Mouse (Mus musculus): ENCODE results near the gene Dhcr7. TPM values are rescaled to one million over a fixed set of nuclear protein-coding genes. Genes with fewer than 3 reads are reported as not detected.

The Dhcr7 gene
- polyA plus RNA-seq, 1 experiment from 2014 or later = 47.9 TPM

GRCm38 (mm10) chr7:143834972-143835371 is 12.0 kb downstream of the Dhcr7 start:
- Histone ChIP-seq H3K4me2 (no peak overlapping the region), H3K9me3 (replicated peaks) (no peaks in the 10 kb centered on the region), H3K4me1 (peaks cover 36% of the 10 kb centered on the region), H3K27me3 (replicated peaks) (no peaks in the 10 kb centered on the region), H3K4me3 (no peak overlapping the region), H3K36me3 (peaks cover 44% of the 10 kb centered on the region), H3K9ac (no peak overlapping the region), H3K27ac (no peak overlapping the region)
- no peak for ATAC-seq
- WGBS (ENCODE audit: insufficient replicate concordance) = 54% methylated on average over 3 of the region's 3 CpGs

GRCm38 (mm10) chr7:143837705-143838358 is 14.9 kb downstream of the Dhcr7 start:
- Histone ChIP-seq H3K27me3 (replicated peaks) (no peaks in the 10 kb centered on the region), H3K9me3 (replicated peaks) (no peaks in the 10 kb centered on the region), H3K4me2 (no peak overlapping the region), H3K4me1 (peaks cover 19% of the 10 kb centered on the region), H3K27ac (no peak overlapping the region), H3K9ac (no peak overlapping the region), H3K4me3 (no peak overlapping the region), H3K36me3 (peaks cover 66% of the 10 kb centered on the region)
- ATAC-seq = no peak
- WGBS (ENCODE audit: insufficient replicate concordance) = 85% methylated on average over 3 of the region's 3 CpGs

- Histone ChIP-seq H3K9ac (no peak overlapping the region), H3K4me2 (no peak overlapping the region), H3K9me3 (replicated peaks) (no peaks in the 10 kb centered on the region), H3K27me3 (replicated peaks) (no peaks in the 10 kb centered on the region), H3K36me3 (peaks cover 89% of the 10 kb centered on the region), H3K4me1 (peaks cover 5% of the 10 kb centered on the region), H3K27ac (no peak overlapping the region), H3K4me3 (no peak overlapping the region)
- ATAC-seq = no peak
- WGBS (ENCODE audit: insufficient replicate concordance) = 71% methylated on average over 5 of the region's 5 CpGs
These were observed 17.2 kb downstream of the Dhcr7 start for GRCm38 (mm10) chr7:143840121-143840520.

GRCm38 (mm10) chr7:143841301-143841700 is 18.4 kb downstream of the Dhcr7 start:
- H3K9me3 ChIP-seq (replicated peaks) = no peaks in the 10 kb centered on the region
- no peak overlapping the region for H3K27ac ChIP-seq
- H3K4me2 ChIP-seq = no peak overlapping the region
- H3K4me3 ChIP-seq = no peak overlapping the region
- no peak overlapping the region for H3K9ac ChIP-seq
- H3K4me1 ChIP-seq = no peaks in the 10 kb centered on the region
- WGBS (ENCODE audit: insufficient replicate concordance) = 87% methylated on average over 8 of the region's 8 CpGs
- H3K36me3 ChIP-seq = peaks cover 99% of the 10 kb centered on the region
- no peak for ATAC-seq
- H3K27me3 ChIP-seq (replicated peaks) = no peaks in the 10 kb centered on the region

- H3K36me3 ChIP-seq = peaks cover 57% of the 10 kb centered on the region
- no peak overlapping the region for H3K4me2 ChIP-seq
- peaks cover 19% of the 10 kb centered on the region for H3K4me1 ChIP-seq
- H3K27me3 ChIP-seq (replicated peaks) = no peaks in the 10 kb centered on the region
- no peak overlapping the region for H3K27ac ChIP-seq
- no peak overlapping the region for H3K4me3 ChIP-seq
- peak; percentile 68 for ATAC-seq
- WGBS (ENCODE audit: insufficient replicate concordance) = 31% methylated on average over 5 of the region's 5 CpGs
- H3K9ac ChIP-seq = no peak overlapping the region
- no peaks in the 10 kb centered on the region for H3K9me3 ChIP-seq (replicated peaks)
These were observed 25.3 kb downstream of the Dhcr7 start for GRCm38 (mm10) chr7:143848127-143848767.

GRCm38 (mm10) chr7:143848768-143849482 is 26.0 kb downstream of the Dhcr7 start:
- Histone ChIP-seq H3K9ac (no peak overlapping the region), H3K27ac (no peak overlapping the region), H3K4me3 (no peak overlapping the region), H3K4me2 (no peak overlapping the region), H3K9me3 (replicated peaks) (no peaks in the 10 kb centered on the region), H3K4me1 (peaks cover 19% of the 10 kb centered on the region), H3K27me3 (replicated peaks) (no peaks in the 10 kb centered on the region), H3K36me3 (peaks cover 50% of the 10 kb centered on the region)
- ATAC-seq = no peak
- 76% methylated on average over 7 of the region's 8 CpGs for WGBS (ENCODE audit: insufficient replicate concordance)

GRCm38 (mm10) chr7:143866538-143866937 is 43.6 kb downstream of the Dhcr7 start, which contains the start of gene Gm498:
TSS of gene Gm498 (plus strand) at chr7:143866838.
- 71% methylated on average over 2 of the region's 2 CpGs for WGBS (ENCODE audit: insufficient replicate concordance)
- Histone ChIP-seq H3K27ac (no peak within 1 kb of the TSS), H3K4me1 (no peaks in the 10 kb centered on the region), H3K9ac (no peak within 1 kb of the TSS), H3K4me3 (no peak within 1 kb of the TSS), H3K9me3 (replicated peaks) (no peaks in the 10 kb centered on the region), H3K36me3 (no peaks in the 10 kb centered on the region), H3K4me2 (no peak within 1 kb of the TSS), H3K27me3 (replicated peaks) (no peaks in the 10 kb centered on the region; the same call in 1 of the 2 replicates)
- no peak for ATAC-seq

- Histone ChIP-seq H3K36me3 (no peaks in the 10 kb centered on the region), H3K27me3 (replicated peaks) (no peaks in the 10 kb centered on the region; the same call in 1 of the 2 replicates), H3K4me3 (no peak overlapping the region), H3K27ac (no peak overlapping the region), H3K9me3 (replicated peaks) (no peaks in the 10 kb centered on the region), H3K4me2 (no peak overlapping the region), H3K9ac (no peak overlapping the region), H3K4me1 (no peaks in the 10 kb centered on the region)
- ATAC-seq = no peak
- WGBS (ENCODE audit: insufficient replicate concordance) = 25% methylated on average over 4 of the region's 4 CpGs
These were observed 45.9 kb downstream of the Dhcr7 start for GRCm38 (mm10) chr7:143868874-143869273.

- Histone ChIP-seq H3K4me1 (peaks cover 16% of the 10 kb centered on the region), H3K4me2 (no peak overlapping the region), H3K36me3 (no peaks in the 10 kb centered on the region), H3K9ac (no peak overlapping the region), H3K9me3 (replicated peaks) (no peaks in the 10 kb centered on the region), H3K4me3 (no peak overlapping the region), H3K27me3 (replicated peaks) (peaks cover 8% of the 10 kb centered on the region; the same call in 1 of the 2 replicates), H3K27ac (no peak overlapping the region)
- WGBS (ENCODE audit: insufficient replicate concordance) = 33% methylated on average over 6 of the region's 6 CpGs
- peak; percentile 49 for ATAC-seq
These were observed 60.8 kb downstream of the Dhcr7 start for GRCm38 (mm10) chr7:143883717-143884116.

- Histone ChIP-seq H3K4me2 (no peak overlapping the region), H3K27ac (no peak overlapping the region), H3K36me3 (no peaks in the 10 kb centered on the region), H3K4me3 (no peak overlapping the region), H3K4me1 (no peaks in the 10 kb centered on the region), H3K9me3 (replicated peaks) (no peaks in the 10 kb centered on the region), H3K27me3 (replicated peaks) (peaks cover 10% of the 10 kb centered on the region), H3K9ac (no peak overlapping the region)
- no peak for ATAC-seq
- 50% methylated on average over 2 of the region's 2 CpGs for WGBS (ENCODE audit: insufficient replicate concordance)
These were observed 68.2 kb downstream of the Dhcr7 start for GRCm38 (mm10) chr7:143891146-143891545.

- WGBS (ENCODE audit: insufficient replicate concordance) = 48% methylated on average over 2 of the region's 2 CpGs
- Histone ChIP-seq H3K27ac (no peak overlapping the region), H3K9ac (no peak overlapping the region), H3K4me1 (no peaks in the 10 kb centered on the region), H3K9me3 (replicated peaks) (no peaks in the 10 kb centered on the region), H3K4me3 (no peak overlapping the region), H3K36me3 (no peaks in the 10 kb centered on the region), H3K4me2 (no peak overlapping the region), H3K27me3 (replicated peaks) (peaks cover 10% of the 10 kb centered on the region)
- no peak for ATAC-seq
These were observed 69.4 kb downstream of the Dhcr7 start for GRCm38 (mm10) chr7:143892361-143892760.
